Mouse (Mus musculus) cerebellum, adult 2 months (tissue): ENCODE results near the gene Tpbpb.
"Not testable (repeated sequence)": the region's sequence is repeated elsewhere in the genome, so short reads cannot be mapped to it uniquely, and the experiment has no call there.

Experiments used
- CTCF ChIP-seq: fragments of 200-500 bp; IDR thresholded peaks from 2 replicates; pipeline ENCODE4 v1.5.1; 2011; ENCODE audit warnings: low read depth, mild to moderate bottlenecking, control low read depth, low read length, moderate library complexity, borderline replicate concordance; ENCODE audit not compliant: insufficient read depth
- POLR2A ChIP-seq: fragments of 200-500 bp; IDR thresholded peaks from 2 replicates; pipeline ENCODE4 v1.6.1; 2011; ENCODE audit warnings: low read length, control low read depth, borderline replicate concordance; ENCODE audit not compliant: insufficient read depth

- TF ChIP-seq CTCF, POLR2A: not testable (repeated sequence)
Observed at GRCm38 (mm10) chr13:60941884-60942283, 37.2 kb upstream of the Tpbpb start, which contains the start of gene Tpbpa.
